Comparison of ENCODE assay signal across 8 mouse cellular contexts in the genomic region with DNA sequence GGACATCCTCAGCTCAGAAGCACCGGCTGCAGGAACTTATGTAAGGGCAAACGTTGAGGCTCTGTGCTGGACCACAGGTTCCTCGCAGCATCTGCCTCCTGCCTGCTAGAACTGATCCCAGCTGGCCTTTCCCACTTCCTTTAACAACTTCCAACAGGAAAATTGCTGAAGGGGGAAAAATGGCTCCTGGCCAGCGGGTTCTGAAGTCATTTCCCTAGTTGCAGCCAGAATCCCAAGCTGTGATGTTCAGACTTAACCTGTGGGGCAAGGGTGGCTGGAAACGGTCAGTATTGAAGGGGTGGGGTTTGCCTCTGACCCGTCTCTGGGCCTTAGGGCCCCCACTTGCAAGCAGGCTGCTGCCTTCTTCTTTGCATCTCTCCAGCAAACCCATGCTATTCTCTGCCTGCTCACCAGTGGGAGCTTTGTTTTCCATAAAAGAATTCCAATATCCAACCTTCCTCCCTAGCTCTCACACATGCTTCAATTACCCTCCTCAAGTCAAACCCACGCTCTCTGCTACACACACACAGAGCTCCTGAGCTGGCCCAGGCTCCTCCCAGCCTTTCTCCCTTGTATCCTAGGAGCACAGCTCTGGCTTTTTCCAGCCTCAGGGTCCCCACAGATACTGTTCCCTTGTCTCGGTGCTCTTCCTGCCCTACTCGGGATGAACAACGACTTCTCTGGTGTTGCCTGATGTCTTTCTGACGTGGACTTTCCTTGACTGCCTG.
DNase-seq lines count a peak whose midpoint lies in the region; ATAC-seq and TF ChIP-seq lines count a peak whose summit lies in the region.

No protein-coding gene starts in this region.

- H3K36me3 ChIP-seq in heart, embryonic 14.5 days (ENCODE audit: control insufficient read depth, insufficient read depth, low read length), result no peaks in the 10 kb centered on the region
- no peaks in the 10 kb centered on the region for H3K36me3 ChIP-seq in stomach, postnatal 0 days (ENCODE audit: control insufficient read depth, insufficient read depth, low read length)

- H3K27ac ChIP-seq in heart, embryonic 14.5 days (replicated peaks in 1 of 2; ENCODE audit: control insufficient read depth in 1 of 2, insufficient read depth in 1 of 2, low read depth in 2 of 2, low read length in 2 of 2), result peak overlapping the region; percentile 51 to 74
- peak overlapping the region; percentile 53; the same call in 1 of the 2 replicates for H3K27ac ChIP-seq in stomach, postnatal 0 days (replicated peaks)

- TF ChIP-seq EP300 in stomach, postnatal 0 days (optimal IDR thresholded peaks at IDR 0.05), result no peak

- no peak for TF ChIP-seq CTCF in stomach, postnatal 0 days (IDR thresholded peaks at IDR 0.05; ENCODE audit: low read depth)

- WGBS in heart, embryonic 14.5 days, result 56% methylated on average over 11 of the region's 11 CpGs
- WGBS in stomach, postnatal 0 days, result 49% methylated on average over 11 of the region's 11 CpGs

- H3K4me1 ChIP-seq in heart, embryonic 14.5 days (ENCODE audit: control insufficient read depth in 2 of 2, insufficient read depth in 2 of 2, low read length in 2 of 2), result peaks cover 44 to 63% of the 10 kb centered on the region in 2 experiments
- no peaks in the 10 kb centered on the region for H3K4me1 ChIP-seq in stomach, postnatal 0 days (replicated peaks; ENCODE audit: control insufficient read depth, insufficient read depth)

- no peaks in the 10 kb centered on the region for H3K9me3 ChIP-seq in heart, embryonic 14.5 days (ENCODE audit: control insufficient read depth, low read length)
- no peaks in the 10 kb centered on the region for H3K9me3 ChIP-seq in stomach, postnatal 0 days (ENCODE audit: control insufficient read depth, low read length)

- H3K4me2 ChIP-seq in heart, embryonic 14.5 days (ENCODE audit: low read length), result no peak overlapping the region
- H3K4me2 ChIP-seq in stomach, postnatal 0 days (replicated peaks; ENCODE audit: low read depth), result no peak overlapping the region

- peak; percentile 17 for DNase-seq in ovary, postnatal 10 days (ENCODE audit: low spot score)
- no peak for DNase-seq in ovary, postnatal 36 days (ENCODE audit: low spot score)
- peak; percentile 81 to 88 for DNase-seq in kidney, postnatal 4 days
- no peak for DNase-seq in stomach, postnatal 0 days (ENCODE audit: low spot score)
- DNase-seq in frontal cortex, postnatal 10 days (ENCODE audit: low spot score in 2 of 2), result no peak
- DNase-seq in c-Kit-positive CD71-positive TER-119-positive erythroid progenitor cells, embryonic 14.5 days (ENCODE audit: low spot score), result no peak
- DNase-seq in right cerebral cortex, postnatal 36 days (ENCODE audit: low spot score in 2 of 2), result no peak

- H3K9ac ChIP-seq in heart, embryonic 14.5 days (ENCODE audit: low read length), result 0 out of 2 replicates have a peak overlapping the region, but pooled peaks have one; percentile 27
- H3K9ac ChIP-seq in stomach, postnatal 0 days (ENCODE audit: low read length), result no peak overlapping the region

- no peak for ATAC-seq in heart, embryonic 14.5 days (ENCODE audit: insufficient number of reproducible peaks, insufficient read depth, low FRiP score, low read depth)
- ATAC-seq in stomach, postnatal 0 days (ENCODE audit: low FRiP score, low TSS enrichment), result no peak; the same call in 1 of the 2 replicates

- H3K4me3 ChIP-seq in heart, embryonic 14.5 days (ENCODE audit: control insufficient read depth in 1 of 2, insufficient read depth in 1 of 2, low read depth in 1 of 2, low read length in 2 of 2), result no peak overlapping the region
- H3K4me3 ChIP-seq in stomach, postnatal 0 days (ENCODE audit: low read depth, low read length), result no peak overlapping the region

- no peaks in the 10 kb centered on the region for H3K27me3 ChIP-seq in heart, embryonic 14.5 days (ENCODE audit: control insufficient read depth, insufficient read depth, low read length)
- H3K27me3 ChIP-seq in stomach, postnatal 0 days (ENCODE audit: control insufficient read depth, insufficient read depth, low read length), result no peaks in the 10 kb centered on the region

Comparison
In these comparisons a context has a peak if more than half of its experiments do, and no peak if none do; other contexts are left out.
1. DNase-seq: peak in ovary, postnatal 10 days (single experiment) and kidney, postnatal 4 days (2 of 2); none in ovary, postnatal 36 days (single experiment), stomach, postnatal 0 days (single experiment), frontal cortex, postnatal 10 days (0 of 2), c-Kit-positive CD71-positive TER-119-positive erythroid progenitor cells, embryonic 14.5 days (single experiment) and right cerebral cortex, postnatal 36 days (0 of 2).